Mouse (Mus musculus): ENCODE results near the gene Ifne. TPM values are rescaled to one million over a fixed set of nuclear protein-coding genes. Genes with fewer than 3 reads are reported as not detected.
A peak's percentile ranks its signal among the peaks of the same experiment; 100 is the strongest.

Ifne gene
- polyA plus RNA-seq, 1 experiment, result not detected

DNA sequence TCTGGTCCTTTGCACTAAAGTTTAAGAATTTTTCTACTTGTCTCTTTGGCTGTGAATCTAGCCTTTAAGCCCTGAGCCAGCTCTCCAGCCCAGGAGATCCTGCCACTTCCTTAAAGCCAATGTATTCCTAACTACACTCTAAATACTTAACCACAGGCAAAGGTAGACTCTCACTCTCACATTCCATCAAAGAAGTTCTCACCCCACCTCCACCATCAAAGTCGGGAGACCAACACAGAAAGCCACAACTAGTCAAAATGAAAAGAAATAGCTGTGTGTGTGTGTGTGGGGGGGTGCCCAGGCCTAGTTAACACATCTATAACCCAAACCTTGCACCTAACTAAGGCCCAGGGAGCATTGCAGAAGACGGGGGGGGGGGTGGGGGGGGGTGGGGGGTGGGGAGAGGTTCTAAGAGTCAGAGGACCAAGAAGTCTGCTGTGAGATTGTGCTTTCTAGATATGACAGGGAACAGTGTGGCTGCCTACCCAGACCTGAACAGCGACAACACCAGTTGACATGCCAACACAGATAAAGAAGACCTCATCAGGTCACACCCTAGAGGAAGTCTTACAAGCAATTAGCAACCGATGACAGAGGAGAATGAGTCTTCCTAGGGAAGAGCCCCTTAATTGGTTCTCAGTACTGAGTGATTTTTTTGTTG is 4.4 kb downstream of the Ifne start:
- H3K27ac ChIP-seq (ENCODE audit: insufficient read depth, low read depth, low read length), result no peak overlapping the region
- 67% methylated on average over 4 of the region's 4 CpGs for WGBS
- TF ChIP-seq POLR2A (IDR thresholded peaks at IDR 0.05; ENCODE audit: insufficient read depth, low read depth, low read length) (no peak), CTCF (IDR thresholded peaks at IDR 0.05; ENCODE audit: insufficient read depth, low read depth, low read length) (no peak)
- H3K4me3 ChIP-seq (ENCODE audit: insufficient read depth, low read depth, low read length), result no peak overlapping the region
- 0 out of 2 replicates have a peak, but pooled peaks cover 2% of the 10 kb centered on the region for H3K4me1 ChIP-seq (ENCODE audit: control insufficient read depth, insufficient read depth, low read length)

DNA sequence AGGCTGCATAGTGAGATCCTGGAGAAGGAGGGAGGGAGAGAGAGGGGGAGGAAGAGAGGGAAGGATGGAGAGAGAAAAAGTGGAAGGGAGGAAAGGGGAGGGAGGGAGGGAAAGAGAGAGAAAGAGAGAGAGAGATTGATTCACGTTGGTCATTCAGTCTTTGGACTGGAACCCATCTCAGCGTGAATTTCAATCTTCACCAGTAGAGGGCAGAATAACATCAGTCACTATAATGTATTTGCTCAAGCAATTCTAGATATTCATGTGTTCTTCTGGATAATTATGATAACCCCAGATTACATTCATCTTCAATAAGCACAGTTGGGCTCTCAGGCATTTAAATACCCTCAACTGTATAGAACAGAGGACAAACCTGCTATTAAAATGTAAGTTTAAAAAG is 7.3 kb downstream of the Ifne start:
- Histone ChIP-seq H3K4me1 (ENCODE audit: control insufficient read depth, insufficient read depth, low read length) (peaks cover 4% of the 10 kb centered on the region; the same call in 1 of the 2 replicates), H3K27ac (ENCODE audit: insufficient read depth, low read depth, low read length) (no peak overlapping the region), H3K4me3 (ENCODE audit: insufficient read depth, low read depth, low read length) (no peak overlapping the region)
- WGBS, result 0% methylated on average over 2 of the region's 2 CpGs
- TF ChIP-seq POLR2A (IDR thresholded peaks at IDR 0.05; ENCODE audit: insufficient read depth, low read depth, low read length) (no peak), CTCF (IDR thresholded peaks at IDR 0.05; ENCODE audit: insufficient read depth, low read depth, low read length) (no peak)

DNA sequence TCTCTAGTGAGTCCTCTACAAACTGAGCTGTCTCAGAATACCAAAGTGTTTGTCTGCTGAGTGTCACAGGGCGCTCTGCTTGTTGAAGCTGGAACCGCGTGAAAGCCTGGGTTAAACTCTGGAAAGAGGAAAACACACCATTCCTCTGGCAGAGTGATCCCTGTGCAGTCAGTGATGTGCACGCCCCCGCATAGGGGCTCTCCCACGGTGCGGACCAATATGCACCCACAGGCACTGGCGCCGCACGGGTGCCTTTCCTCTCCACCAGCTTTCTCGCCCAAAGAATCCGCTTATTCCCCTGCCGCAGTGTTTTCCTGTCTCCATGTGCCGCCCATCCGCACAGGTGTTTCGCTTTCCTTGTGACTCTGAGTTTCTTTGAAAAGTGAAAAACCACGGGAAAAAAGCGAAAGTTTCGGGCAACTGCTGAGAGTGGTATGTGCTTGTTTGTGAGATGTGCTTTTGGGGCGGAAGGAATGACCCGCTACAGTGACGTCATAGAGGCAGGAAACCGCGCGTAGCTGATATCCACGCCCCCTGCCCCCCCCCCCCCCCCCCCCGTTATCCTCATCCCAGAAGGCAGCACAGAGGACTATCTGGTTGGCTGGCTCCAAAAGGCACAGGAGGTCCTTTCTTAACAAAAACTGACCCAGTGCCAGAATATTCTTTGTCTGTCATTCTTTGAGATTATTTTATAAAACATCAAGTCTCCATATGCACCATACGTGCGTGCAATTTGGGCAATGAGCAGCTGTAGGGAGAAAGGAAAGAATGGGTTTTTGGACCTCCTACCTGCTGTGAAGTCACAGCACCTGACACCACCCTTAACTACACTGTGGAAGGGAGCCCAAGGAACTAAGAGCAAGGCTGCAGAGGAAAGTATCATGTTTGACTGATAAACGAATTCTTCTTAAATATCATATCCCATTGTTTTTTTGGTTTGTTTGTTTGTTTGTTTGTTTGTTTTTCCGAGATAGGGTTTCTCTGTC is 11.8 kb downstream of the Ifne start:
- H3K4me1 ChIP-seq (ENCODE audit: control insufficient read depth, insufficient read depth, low read length), result peaks cover 4% of the 10 kb centered on the region; the same call in 1 of the 2 replicates
- TF ChIP-seq CTCF (IDR thresholded peaks at IDR 0.05; ENCODE audit: insufficient read depth, low read depth, low read length) (no peak), POLR2A (IDR thresholded peaks at IDR 0.05; ENCODE audit: insufficient read depth, low read depth, low read length) (no peak)
- WGBS, result 7% methylated on average over 31 of the region's 31 CpGs
- peak overlapping the region; percentile 58 for H3K4me3 ChIP-seq (ENCODE audit: insufficient read depth, low read depth, low read length)
- H3K27ac ChIP-seq (ENCODE audit: insufficient read depth, low read depth, low read length), result no peak overlapping the region

DNA sequence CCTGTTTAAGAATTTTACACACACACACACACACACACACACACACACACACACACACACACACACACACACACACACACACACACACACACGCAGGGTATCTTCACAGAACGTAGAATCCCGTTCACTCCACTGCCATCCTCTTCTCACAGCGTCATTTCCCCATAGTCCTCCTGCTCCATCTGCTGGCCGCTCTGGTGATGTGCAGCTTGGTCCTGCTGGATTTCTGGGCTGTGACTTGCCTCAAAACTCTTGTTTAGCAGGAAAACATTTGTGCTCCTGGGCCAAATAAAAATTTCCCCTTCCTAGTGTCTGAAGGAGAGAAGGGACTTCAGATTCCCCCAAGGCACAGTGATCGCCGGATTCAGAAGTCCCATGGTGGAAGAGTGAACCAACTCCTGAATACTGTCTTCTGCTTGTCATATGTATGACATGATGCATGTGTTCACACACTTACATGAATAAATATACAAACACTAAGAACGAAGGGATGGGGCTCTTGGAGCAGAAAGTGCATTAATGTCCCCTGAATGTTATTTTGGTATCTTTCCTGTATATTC is 12.6 kb downstream of the Ifne start:
- TF ChIP-seq CTCF (IDR thresholded peaks at IDR 0.05; ENCODE audit: insufficient read depth, low read depth, low read length), result peak; percentile 89
- TF ChIP-seq POLR2A (IDR thresholded peaks at IDR 0.05; ENCODE audit: insufficient read depth, low read depth, low read length), result no peak
- H3K27ac ChIP-seq (ENCODE audit: insufficient read depth, low read depth, low read length), result no peak overlapping the region
- H3K4me3 ChIP-seq (ENCODE audit: insufficient read depth, low read depth, low read length), result no peak overlapping the region; the same call in 1 of the 2 replicates
- WGBS, result under 1% methylated on average over 8 of the region's 8 CpGs
- H3K4me1 ChIP-seq (ENCODE audit: control insufficient read depth, insufficient read depth, low read length), result peaks cover 4% of the 10 kb centered on the region; the same call in 1 of the 2 replicates

DNA sequence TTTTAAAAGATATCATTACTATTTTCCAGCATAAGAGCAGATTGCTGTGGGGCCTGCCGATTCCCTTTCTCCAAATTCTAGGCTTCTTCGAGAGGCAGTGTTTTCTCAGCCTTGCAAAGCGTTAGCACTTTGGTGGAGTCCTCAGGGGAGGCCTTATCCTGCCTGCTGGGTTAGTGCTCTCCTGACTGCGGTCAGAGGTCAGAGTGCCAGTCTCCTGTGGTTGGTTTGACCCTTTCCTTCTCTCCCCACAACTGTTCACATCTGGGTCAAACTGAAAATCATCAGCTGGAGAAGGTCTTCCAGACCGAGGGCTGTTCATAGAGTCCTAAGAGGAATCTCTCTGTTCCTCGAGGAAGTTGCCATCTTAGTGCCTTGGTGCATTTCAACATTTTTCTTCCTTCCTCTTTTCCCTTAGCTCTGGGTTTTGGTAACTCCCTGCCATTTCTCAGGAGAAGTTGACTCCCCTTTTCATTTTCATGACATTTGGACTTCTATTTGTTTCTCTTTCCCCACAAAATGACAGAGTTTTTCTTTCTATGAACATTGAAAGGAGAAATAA is 14.9 kb downstream of the Ifne start:
- TF ChIP-seq POLR2A (IDR thresholded peaks at IDR 0.05; ENCODE audit: insufficient read depth, low read depth, low read length) (no peak), CTCF (IDR thresholded peaks at IDR 0.05; ENCODE audit: insufficient read depth, low read depth, low read length) (no peak)
- 72% methylated on average over 6 of the region's 6 CpGs for WGBS

DNA sequence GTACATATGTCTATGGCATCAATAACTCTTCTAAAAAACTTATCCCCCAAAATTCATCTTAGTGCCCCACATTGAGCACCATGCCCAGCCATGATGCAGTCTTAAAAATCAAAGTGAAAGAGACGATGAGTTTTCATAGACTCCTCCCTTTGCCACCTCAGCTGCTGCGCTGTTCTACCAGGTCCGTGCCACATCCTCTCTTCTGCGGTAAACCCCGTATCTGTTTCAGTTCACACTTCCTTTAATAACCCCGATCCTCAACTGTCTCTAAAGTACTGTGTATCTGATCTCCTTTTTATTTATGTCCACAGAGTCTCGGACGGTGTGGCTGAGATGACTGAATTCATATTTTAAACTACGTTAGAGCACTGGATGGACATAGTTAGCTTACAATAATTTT is 15.4 kb downstream of the Ifne start:
- Histone ChIP-seq H3K4me1 (ENCODE audit: control insufficient read depth, insufficient read depth, low read length) (peaks cover 4% of the 10 kb centered on the region; the same call in 1 of the 2 replicates), H3K4me3 (ENCODE audit: insufficient read depth, low read depth, low read length) (no peak overlapping the region), H3K27ac (ENCODE audit: insufficient read depth, low read depth, low read length) (no peak overlapping the region)
- 81% methylated on average over 9 of the region's 9 CpGs for WGBS
- TF ChIP-seq POLR2A (IDR thresholded peaks at IDR 0.05; ENCODE audit: insufficient read depth, low read depth, low read length) (no peak), CTCF (IDR thresholded peaks at IDR 0.05; ENCODE audit: insufficient read depth, low read depth, low read length) (no peak)

More for the DNA sequence above, 14.9 kb downstream of the Ifne start:
- H3K4me1 ChIP-seq (ENCODE audit: control insufficient read depth, insufficient read depth, low read length), result peaks cover 4% of the 10 kb centered on the region; the same call in 1 of the 2 replicates
- no peak overlapping the region for H3K27ac ChIP-seq (ENCODE audit: insufficient read depth, low read depth, low read length)
- no peak overlapping the region for H3K4me3 ChIP-seq (ENCODE audit: insufficient read depth, low read depth, low read length)

DNA sequence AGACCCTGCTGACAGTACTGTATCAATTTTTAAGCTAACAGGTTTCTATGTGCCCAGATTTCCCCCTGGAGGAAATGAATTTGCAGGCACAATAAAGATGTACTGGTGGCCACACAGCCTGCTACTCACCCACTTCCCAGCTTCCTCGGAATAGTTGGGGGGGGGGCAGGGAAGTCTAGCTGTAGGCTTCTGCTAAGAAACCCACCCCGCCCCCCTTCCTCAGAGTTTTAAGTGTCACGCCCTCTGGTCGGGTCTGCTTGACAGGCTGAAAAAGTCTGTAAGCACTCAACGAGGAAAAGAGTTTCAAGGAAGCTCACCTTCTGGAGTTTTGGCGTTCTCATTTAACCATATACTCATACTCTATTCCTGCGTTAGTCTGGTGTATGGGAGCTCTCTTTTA is 16.7 kb downstream of the Ifne start:
- Histone ChIP-seq H3K4me1 (ENCODE audit: control insufficient read depth, insufficient read depth, low read length) (peaks cover 4% of the 10 kb centered on the region; the same call in 1 of the 2 replicates), H3K4me3 (ENCODE audit: insufficient read depth, low read depth, low read length) (no peak overlapping the region), H3K27ac (ENCODE audit: insufficient read depth, low read depth, low read length) (no peak overlapping the region)
- WGBS, result 14% methylated on average over 7 of the region's 7 CpGs
- no peak for TF ChIP-seq POLR2A (IDR thresholded peaks at IDR 0.05; ENCODE audit: insufficient read depth, low read depth, low read length)
- TF ChIP-seq CTCF (IDR thresholded peaks at IDR 0.05; ENCODE audit: insufficient read depth, low read depth, low read length), result no peak

DNA sequence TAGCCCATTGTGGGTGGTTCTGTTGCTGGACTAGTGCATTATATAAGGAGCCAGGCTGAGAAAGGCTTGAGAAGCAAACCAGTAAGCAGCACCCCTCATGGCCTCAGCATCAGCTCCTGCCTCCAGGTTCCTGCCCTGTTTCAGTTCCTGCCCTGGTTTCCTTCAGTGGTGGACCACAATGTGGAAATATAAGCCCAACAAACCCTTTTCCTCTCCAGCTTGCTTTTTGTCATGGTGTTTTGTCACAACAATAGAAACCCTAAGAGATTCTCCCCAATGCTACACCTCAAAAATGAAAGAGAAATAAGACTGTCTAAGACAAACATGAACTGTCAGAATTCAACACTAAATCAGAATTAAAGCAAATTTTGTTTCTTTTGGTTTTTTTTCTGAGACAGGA is 20.8 kb downstream of the Ifne start:
- Histone ChIP-seq H3K4me3 (ENCODE audit: insufficient read depth, low read depth, low read length) (no peak overlapping the region), H3K27ac (ENCODE audit: insufficient read depth, low read depth, low read length) (no peak overlapping the region), H3K4me1 (ENCODE audit: control insufficient read depth, insufficient read depth, low read length) (no peaks in the 10 kb centered on the region)
- no peak for TF ChIP-seq POLR2A (IDR thresholded peaks at IDR 0.05; ENCODE audit: insufficient read depth, low read depth, low read length)
- no peak for TF ChIP-seq CTCF (IDR thresholded peaks at IDR 0.05; ENCODE audit: insufficient read depth, low read depth, low read length)

Data from olfactory bulb, adult 2 months (tissue).